Mouse (Mus musculus): ENCODE measurements around the gene Carmil1.

Carmil1 gene

DNA sequence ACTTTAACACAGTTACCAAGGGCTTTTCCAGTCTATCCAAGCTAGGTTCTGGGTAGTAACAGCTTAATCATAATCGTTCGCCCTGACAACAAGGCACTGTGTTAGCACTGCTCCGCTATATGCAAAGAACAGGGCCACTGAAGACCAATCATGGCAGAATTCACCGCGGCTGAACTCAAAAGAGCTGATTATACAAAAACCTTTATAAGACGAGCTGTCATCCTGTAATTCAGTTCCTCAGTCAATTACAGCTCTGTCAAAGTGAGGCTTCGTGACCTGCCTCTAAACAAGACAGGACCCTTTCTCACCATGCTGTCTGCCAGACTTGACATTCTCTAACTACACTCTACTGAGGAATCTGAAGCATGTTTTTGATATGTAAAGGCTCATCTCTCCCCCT, 170.3 kb downstream of the Carmil1 start:
- intact Hi-C loops (cut with DNase I), result no loop called here

DNA sequence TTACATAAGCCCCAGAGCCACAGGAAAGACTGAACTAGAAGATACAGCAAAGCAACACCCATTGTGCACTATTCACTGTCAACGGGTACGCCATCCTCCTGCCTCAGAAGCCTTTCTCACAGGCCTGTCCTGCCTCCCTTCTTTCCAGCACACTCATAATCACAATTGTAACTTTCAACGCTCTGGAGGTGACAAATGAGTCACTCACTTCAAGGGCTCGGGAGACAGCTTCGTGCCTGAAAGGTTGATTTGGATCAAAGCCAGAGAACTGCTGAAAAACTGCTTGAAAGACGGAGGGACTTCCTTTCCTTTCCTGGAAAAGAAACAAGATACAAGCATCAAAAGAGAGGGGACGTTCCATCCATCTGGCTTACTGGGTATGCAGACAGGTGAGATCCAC, 172.3 kb downstream of the Carmil1 start:
- intact Hi-C loops (cut with DNase I), result no loop called here

DNA sequence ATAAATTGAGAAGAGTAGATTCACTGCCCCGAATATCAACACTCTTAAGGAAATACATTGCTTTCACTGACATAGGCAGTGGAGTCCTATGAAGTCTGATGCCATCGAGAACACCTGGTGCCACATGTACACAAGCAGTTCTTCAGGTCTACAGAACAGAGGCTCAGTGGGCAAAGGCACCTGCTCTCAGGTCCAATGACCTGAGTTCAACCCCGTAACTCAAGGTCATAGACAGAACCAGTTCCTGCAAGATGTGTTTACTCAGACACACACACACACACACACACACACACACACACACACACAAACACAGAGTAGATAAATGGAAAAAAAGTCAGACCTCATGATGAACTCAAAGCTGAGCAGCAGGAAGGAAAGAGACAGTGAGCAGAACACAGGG, 173.5 kb downstream of the Carmil1 start:
- intact Hi-C loops (cut with DNase I), result no loop called here

DNA sequence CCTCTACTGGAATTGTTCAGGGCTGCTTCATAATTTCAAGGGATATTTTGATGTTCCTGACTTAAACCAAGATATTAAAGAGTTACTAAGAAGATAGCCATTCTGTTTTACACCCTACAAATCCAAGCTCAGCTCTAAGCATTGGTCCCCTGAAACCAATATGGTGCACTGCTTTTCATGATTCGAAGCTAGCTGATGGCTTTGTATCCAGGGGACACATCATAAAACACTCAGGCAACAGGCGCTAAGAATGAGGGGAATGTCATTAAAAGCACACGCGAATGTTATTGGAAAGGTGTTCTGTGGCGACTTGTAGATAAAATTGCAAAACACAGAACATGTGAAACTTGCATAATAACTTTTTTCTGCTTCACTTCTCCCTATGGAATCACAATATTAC, 174.8 kb downstream of the Carmil1 start:
- intact Hi-C loops (cut with DNase I), result no loop called here

DNA sequence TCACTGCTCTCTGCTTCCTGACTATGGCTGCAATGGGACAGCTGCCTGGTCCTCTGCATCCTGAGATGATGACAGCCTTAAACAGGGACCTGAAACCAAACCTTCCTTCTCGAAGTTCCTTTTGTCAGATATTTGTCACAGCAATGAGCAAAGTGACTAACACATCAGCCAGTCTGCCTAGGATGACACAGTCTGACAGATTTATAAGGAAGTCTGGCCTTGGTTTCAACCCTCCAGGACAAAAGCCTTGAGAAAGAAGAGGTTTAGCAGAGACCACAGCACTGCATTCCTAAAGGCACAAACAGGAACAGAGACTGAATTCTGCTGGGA, 175.3 kb downstream of the Carmil1 start:
- intact Hi-C loops (cut with DNase I), result no loop called here

DNA sequence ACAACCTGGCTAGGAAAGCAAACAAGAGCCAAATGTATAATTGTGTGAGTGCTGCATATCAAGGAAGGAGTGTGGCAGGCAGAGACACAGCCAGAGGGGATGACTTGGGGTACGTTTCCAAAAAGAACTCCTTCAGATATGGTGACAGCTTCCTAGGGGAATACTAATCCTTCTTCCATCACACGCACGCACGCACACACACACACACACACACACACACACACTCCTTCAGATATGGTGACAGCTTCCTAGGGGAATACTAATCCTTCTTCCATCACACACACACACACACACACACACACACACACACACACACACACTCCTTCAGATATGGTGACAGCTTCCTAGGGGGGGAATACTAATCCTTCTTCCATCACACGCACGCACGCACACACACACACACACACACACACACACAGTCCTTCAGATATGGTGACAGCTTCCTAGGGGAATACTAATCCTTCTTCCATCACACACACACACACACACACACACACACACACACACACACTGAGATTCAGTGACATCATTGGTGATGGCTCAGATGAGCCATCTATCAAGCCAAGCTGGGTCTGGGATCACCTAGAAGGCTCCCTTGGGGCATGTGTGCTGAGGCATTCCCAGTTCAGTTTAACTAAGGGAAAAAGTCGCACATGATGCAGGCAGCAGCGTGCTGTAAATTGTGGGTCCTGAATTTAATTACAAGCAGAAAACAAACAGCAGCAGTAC, 175.8 kb downstream of the Carmil1 start:
- intact Hi-C loops (cut with DNase I), result loop anchor here (5.0 kb wide), 1 partner anchor 267 kb away; the partner anchor contains the start of gene Slc17a3

DNA sequence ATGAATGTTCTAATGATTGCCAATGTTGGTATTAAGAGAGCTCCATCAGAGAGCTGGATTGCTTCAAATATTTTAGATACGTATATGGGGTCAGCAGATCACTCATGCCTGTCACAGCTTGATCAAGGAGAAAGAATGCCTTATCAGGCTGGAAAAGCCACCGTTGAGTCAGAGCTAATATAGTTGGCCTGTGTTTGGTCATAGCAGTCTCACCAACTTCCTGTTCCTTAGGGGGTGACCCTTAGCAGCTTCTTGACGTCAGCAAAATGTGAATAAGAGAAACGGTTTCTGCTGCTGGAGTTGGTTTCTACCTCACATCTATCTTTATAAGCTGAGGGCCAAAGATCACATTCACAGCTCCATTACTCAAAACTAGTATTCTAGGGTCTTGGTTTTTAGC, 176.6 kb downstream of the Carmil1 start:
- intact Hi-C loops (cut with DNase I), result loop anchor here (5.0 kb wide), 1 partner anchor 267 kb away; the partner anchor contains the start of gene Slc17a3

DNA sequence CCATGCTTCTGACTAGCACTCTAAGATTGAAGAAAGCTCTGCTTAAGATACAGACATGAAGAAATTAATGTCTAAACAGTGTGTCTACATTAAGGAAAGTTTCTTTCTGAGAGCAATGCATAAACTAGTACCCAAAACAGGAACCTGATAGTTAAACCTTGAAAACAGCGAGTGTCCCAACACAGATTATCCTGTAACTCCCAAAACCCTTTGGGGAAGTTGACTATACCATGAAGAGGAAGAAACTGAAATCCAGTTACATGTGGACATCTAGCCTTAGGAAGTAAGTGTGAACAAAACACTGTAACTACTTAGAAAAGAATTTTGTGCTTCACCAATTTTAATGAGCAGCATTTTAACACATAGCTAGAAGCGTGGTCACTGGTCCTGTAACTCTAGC, 177.4 kb downstream of the Carmil1 start:
- intact Hi-C loops (cut with DNase I), result loop anchor here (5.0 kb wide), 1 partner anchor 266 kb away; the partner anchor contains the start of gene Slc17a3

DNA sequence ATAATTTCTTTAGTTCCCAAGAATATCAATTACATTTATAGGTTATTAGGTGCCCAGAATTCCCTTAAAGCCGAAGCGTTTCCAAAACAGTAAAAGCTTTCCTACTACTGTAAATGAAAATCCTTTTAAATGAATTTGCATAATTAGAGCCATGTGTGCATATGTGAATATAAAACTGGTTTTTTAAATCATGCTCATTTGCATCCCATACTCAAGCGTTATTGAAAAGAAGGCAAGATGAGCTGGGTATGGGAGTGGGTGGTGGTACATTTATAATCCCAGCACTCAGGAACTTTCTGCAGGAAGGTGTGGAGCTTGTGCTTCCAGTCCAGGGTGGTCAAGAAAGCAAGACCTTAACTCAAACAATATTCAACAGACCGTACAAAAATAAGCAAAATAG, 178.3 kb downstream of the Carmil1 start:
- intact Hi-C loops (cut with DNase I), result loop anchor here (5.0 kb wide), 1 partner anchor 265 kb away; the partner anchor contains the start of gene Slc17a3

DNA sequence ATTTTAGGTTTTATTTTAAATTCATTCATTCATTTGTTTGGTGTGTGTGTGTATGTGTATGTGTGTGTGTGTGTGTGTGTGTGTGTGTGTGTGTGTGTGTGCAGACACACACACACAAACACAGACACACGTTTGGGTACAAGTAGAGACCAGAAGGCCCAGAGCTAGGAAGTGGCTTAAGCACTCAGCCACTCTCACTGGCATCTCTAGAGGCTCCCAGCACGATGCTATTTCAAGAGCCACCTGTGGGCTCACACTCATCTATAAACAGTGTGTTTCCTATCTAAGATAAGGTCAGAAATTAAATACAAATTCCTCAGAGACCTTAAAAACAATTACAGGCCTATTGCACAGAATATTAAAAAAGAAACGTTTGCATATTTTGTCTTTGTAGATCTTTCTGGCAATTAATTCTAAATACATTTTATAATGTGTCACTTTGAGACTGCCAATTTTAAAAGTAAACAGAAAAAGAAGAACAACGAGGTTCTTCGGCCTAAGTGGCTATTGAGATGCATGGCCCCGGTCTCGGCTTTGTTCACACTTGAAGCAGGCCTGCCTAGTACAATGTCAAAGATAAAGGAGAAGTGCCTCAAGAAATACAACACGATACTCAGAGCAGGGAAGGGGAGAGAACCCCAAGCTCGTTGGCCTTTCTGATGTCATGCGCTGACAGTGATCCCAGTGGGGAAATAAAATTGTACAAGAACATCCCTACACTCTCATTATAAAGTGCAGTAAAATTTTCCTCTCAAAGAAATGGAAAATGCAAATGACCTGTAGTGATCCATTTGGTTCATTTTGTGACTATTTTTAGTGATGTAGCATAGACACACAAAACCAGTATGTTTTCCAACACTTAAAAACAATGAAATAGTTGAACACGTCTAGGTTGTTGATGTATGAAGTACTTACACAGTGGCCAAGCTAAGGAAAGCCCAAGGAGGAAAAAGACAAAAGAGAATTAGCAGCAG, 179.2 kb downstream of the Carmil1 start:
- intact Hi-C loops (cut with DNase I), result loop anchor here (5.0 kb wide), 1 partner anchor 264 kb away; the partner anchor contains the start of gene Slc17a3

DNA sequence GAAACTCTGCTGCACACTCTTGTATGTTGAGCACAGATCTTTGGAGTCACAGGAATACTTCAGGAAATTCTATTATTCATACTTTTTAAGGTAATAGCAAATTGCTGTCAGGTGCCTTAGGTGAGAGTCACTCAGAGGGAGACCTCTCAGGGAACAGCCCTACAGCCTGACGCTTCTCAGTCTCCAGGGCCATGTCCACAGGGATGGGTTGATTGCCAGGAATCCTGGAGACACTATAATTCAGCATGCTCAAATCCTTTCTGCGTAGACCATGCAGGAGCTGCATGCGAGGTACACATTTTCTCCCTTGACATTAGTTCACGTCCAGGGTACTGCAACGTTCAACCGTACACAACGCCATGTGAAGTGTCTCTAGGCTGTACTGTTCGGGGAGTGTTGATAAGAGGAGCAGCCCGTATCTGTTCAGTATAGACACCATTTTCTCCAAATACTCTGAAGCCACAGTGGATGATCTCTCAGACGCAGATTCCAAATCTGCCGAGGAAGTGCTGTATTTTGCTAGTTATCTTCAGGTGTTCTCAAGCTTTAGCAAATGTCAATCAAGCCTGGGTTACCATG, 180.0 kb downstream of the Carmil1 start:
- intact Hi-C loops (cut with DNase I), result loop anchor here (5.0 kb wide), 1 partner anchor 263 kb away; the partner anchor contains the start of gene Slc17a3

DNA sequence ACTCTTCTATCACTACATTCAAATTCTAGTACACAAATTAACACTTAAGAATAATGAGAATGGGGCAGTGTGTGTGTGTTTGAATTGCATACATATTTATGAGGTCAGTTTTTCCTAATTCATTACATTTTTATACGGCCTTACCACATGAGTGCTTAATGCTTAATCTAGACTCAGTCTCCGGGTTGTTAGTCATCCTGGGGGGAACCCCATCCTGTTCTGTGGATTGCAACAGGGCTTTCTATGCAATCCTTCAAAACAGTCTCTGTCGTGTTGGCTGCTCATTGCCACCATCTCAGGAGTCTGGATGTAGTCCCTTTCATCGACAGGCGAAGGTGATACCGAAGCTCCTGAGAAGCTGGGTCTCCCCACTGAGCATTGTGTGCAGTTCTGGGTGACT, 184.0 kb downstream of the Carmil1 start:
- intact Hi-C loops (cut with DNase I), result no loop called here

DNA sequence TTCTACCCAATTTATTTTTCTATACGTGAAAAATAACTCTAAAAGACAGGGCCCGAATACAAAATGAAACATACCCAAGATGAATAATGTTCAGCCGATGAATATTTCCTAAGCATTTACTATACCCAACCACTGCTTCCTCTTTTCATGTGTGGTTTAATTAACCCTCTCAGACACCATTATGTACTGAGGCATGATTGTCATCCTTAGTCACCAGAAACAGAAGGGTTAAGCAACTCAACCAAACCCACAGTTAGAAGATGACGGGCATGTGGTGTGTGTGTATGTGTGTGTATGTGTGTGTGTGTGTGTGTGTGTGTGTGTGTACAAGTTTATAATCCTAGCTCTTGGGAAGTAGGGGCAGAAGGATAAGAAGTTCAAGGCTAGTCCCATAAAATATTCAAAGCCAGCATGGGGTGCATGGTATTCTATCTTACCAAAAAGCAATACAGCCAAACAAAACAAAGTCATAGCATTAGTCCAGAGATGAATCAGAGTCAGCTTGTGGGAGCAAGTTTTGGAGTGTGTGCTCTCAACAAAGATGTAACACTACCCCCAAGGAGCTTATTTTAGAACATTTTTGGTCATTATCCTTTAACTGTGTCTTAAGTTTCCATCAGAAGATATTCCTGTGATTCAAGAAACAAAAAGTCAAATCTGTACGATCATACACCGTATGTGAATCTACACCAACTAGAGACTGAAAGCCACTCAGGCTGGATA, 185.6 kb downstream of the Carmil1 start:
- intact Hi-C loops (cut with DNase I), result no loop called here

DNA sequence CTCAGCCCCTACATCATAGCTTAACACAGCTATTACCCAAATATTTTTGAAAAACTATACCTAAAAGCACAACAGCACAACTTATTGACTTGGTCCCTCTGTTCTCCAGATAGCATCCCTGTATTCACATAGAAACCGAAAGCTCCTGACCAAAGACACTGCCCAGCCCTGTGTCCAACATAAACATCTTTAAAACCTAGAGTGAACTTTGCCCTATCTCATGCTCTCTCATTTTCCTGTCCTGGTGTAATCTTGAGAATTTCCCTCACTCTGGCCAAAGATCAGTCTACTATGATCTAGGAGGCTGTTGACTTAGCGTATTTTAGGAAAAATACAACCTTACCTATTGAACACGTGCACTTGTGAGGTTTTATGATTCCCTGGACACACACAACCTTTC, 187.5 kb downstream of the Carmil1 start:
- intact Hi-C loops (cut with DNase I), result no loop called here

DNA sequence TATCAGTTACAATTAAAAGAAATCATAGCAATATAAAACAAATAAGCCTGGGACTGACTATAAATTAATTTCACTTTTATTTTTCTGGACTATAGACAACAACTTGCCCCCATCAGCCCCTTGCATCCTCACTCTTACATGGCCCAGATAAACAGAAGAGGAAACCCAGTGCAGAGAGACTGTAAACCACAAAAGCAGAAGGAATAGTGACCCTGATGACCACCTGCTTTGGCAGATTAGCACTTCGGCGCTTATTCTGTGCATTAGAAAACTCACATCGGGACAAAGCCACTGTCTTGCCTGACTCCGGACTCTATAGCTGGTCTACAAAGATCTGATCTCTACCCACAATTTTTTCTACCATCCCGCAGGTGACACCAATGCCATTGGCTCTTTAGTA, 188.5 kb downstream of the Carmil1 start:
- intact Hi-C loops (cut with DNase I), result no loop called here

DNA sequence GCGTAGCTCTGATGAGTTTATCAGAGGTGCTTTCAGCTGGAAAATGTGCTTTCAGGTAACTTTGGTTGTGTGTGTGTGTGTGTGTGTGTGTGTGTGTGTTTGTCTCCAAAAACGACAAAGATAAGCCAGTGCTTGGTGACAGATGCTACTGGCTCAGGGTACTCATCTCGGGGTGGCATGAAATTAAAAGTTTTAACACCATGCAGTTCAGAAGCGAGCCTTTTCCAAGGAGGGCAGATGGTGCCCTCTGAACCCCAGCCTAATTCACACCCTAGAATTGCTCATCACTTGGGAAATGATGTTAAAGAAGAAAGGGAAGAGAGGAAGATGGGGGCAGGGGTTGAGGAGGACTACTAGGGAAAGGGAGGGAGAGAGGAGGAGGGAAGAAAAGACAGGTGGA, 198.4 kb downstream of the Carmil1 start:
- intact Hi-C loops (cut with DNase I), result no loop called here

DNA sequence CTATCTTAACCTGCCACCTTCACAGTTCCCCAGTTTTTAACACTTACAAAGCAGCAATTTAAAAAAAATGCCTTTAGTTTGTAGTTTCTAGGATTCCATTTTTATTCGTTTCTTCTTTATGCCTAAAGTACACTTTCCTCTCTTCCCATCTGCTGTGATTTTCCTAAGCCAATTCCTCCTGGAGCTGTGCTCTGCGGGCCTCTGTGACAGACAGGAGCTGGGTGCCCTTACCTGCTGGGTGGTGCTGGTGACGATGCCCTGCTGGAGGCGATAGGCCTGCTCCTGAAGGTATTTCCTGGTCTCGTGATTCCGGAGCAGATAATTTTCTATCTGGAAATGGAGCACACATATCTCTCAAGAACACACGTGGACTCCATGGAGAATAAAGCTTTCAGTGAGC, 198.9 kb downstream of the Carmil1 start:
- intact Hi-C loops (cut with DNase I), result no loop called here

DNA sequence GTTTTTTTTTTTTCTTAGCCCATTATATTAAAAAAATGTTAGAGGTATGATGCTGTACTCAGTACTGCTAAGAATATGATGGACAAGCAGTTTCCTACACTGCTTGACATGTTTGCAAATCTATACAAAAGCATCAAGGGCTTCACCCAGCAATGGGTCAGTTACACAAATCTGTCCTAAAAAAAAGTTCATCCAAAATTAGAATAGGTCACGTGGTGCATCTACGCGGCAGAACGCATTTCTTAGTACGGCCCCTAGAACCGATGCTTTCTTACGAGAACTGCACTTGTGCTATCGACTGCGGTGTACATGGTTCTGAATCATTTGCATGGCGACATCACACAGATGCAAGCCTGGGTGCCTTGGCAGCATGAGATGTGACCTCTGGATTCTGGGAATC, 208.0 kb downstream of the Carmil1 start:
- intact Hi-C loops (cut with DNase I), result no loop called here

DNA sequence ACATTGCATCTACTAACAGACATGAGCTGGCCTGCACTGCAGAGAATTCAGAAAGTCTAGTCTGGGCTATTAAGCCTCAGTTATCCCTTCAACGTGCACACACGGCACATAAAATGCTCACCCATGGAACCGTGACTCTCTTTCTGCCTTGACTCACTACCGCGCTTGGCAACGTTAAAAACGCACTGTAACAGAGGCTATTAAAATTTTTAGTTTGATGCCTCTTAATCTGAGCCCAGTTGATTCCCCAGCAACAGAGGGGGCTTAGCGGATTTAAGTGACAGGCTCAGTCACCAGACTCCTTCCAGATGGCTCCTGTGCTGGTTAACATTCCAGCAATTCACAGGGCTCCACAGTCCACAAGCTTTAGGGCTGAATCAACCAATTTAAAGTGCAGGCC, 213.0 kb downstream of the Carmil1 start:
- intact Hi-C loops (cut with DNase I), result no loop called here

DNA sequence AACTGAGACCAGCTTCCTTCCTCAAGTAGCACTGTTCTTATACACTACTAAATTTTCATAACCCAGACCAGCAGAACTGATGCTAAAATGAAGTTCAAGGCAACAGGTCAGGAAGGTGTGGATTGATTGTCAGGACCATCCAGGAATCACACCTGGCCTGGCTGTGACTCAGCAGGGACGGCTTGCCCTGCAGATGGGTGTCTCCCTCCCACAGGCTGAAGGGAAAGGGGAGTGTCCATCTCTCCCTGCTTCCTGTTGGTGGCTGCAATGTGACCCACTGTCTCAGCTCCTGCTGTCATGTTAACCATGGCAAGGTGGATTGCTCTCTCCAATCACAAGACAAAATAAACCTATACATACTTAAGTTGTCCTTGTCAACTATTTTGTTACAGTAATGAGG, 215.1 kb downstream of the Carmil1 start:
- intact Hi-C loops (cut with DNase I), result no loop called here

DNA sequence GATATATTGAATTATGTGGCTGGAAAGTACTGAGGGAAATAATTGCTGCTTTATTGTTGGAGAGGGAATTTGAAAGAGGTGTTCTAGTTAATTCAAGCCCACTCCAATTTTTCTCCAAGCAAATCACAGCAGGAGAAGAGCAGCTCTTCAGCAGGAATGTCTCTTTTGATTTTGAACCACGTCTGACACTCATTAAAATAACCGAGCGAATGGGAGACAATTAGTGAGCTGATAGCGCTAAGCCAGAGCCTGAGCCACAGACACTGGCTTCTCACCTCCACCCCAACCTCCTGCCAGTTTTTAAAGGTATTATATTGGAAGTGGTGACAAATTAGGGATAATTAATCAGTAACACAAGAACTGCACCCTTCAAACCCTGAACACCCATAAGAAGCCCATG, 217.8 kb downstream of the Carmil1 start:
- intact Hi-C loops (cut with DNase I), result no loop called here

Measured in adrenal gland (tissue).